Mouse (Mus musculus): ENCODE data around the gene Calcb.

DNA sequence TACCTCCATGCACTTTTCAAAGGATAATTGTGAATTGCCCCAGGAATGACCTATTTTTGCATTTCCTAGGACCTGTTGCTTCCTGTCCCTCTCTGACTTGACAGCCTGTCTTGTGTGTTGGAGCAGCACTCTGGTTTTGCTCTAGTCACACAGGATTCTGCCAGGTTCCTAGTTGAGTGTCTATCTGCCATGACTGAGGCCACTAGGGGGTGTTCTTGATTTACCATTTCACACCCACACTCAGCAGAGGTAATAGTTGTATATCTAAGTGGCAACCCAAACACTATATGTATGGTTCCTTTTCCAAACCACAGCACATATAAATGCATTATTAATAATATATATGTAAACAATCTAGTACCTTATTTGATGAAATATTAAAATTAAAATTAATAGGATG lies 26.1 kb upstream of the Calcb start:
- 0 out of 2 replicates have a peak, but pooled peaks have one; percentile 18 for TF ChIP-seq CTCF (conservative IDR thresholded peaks at IDR 0.05; ENCODE audit: insufficient read depth, insufficient read length, low read depth, low read length)
- TF ChIP-seq POLR2A (IDR thresholded peaks at IDR 0.05; ENCODE audit: low read depth, low read length) = no peak

All from kidney, adult 2 months (tissue).